In genomic region chr7:34493892-34494291, GRCm38 (mm10) we compare ENCODE assay signal across 14 mouse cellular contexts.
DNase-seq lines count a peak whose midpoint lies in the region; TF ChIP-seq lines count a peak whose summit lies in the region.
"Had no signal": no experiment of that assay in that cellular context is flagged by ENCODE, and none has a peak within 500 bp of the region (broad histone marks: within the 10 kb centered on the region; RNA-seq: fewer than 3 reads in every experiment).

No protein-coding gene starts in this region.

- peak overlapping the region; percentile 46 for H3K4me3 ChIP-seq in gastrocnemius, adult 2 months
- peak overlapping the region; percentile 30 for H3K4me3 ChIP-seq in left cerebral cortex, adult 2 months
- H3K4me3 ChIP-seq: erythroblast, embryonic 14.5 days; intestine, embryonic 15.5 days; limb, embryonic 12.5 days; neural tube, embryonic 15.5 days; stomach, embryonic 15.5 days had no signal

- intact Hi-C loops in gastrocnemius, adult 2 months (cut with DNase I) = loop anchor here (5.0 kb wide), 2 partner anchors 163 to 178 kb away; partner anchors contain the start of gene Kctd15
- intact Hi-C loops in gastrocnemius, postnatal 36 days (cut with DNase I) = loop anchor here (5.0 kb wide), 2 partner anchors 82 to 178 kb away; no protein-coding TSS in a partner anchor
- intact Hi-C loops in left cerebral cortex, adult 2 months (cut with DNase I) = loop anchor here (2.0 to 5.0 kb wide), 3 partner anchors 87 to 179 kb away; partner anchors contain the start of gene Kctd15
- intact Hi-C loops in left cerebral cortex, postnatal 14 days (cut with DNase I) = loop anchor here (5.0 kb wide), 2 partner anchors 103 to 163 kb away; partner anchors contain the start of gene Kctd15

- no peak for DNase-seq in gastrocnemius, adult 2 months
- DNase-seq in gastrocnemius, postnatal 36 days = no peak
- DNase-seq in left cerebral cortex, adult 2 months (ENCODE audit: extremely low spot score in 1 of 2, low spot score in 2 of 2) = no peak
- no peak for DNase-seq in left cerebral cortex, postnatal 14 days (ENCODE audit: low spot score in 2 of 2)
- peak; percentile 44 for DNase-seq in MN1 (ENCODE audit: low spot score)
- DNase-seq in forelimb bud, embryonic 11.5 days (ENCODE audit: low read depth, low spot score) = peak; percentile 18
- no peak for DNase-seq in gastrocnemius, postnatal 10 days
- DNase-seq: layer of hippocampus, adult 9-11 months; thymus, postnatal 4 days had no signal

- peak; percentile 46 for TF ChIP-seq CTCF in gastrocnemius, adult 2 months (IDR thresholded peaks at IDR 0.05)
- TF ChIP-seq CTCF in left cerebral cortex, adult 2 months (IDR thresholded peaks at IDR 0.05) = peak; percentile 52

- H3K27ac ChIP-seq in gastrocnemius, adult 2 months = no peak overlapping the region
- no peak overlapping the region for H3K27ac ChIP-seq in left cerebral cortex, adult 2 months
- H3K27ac ChIP-seq: intestine, embryonic 15.5 days; limb, embryonic 12.5 days; neural tube, embryonic 15.5 days; stomach, embryonic 15.5 days had no signal

Comparison
In these comparisons a context has a peak if more than half of its experiments do, and no peak if none do; other contexts are left out.
1. DNase-seq: peak in MN1 (single experiment) and forelimb bud, embryonic 11.5 days (single experiment); none in gastrocnemius, adult 2 months (single experiment), gastrocnemius, postnatal 36 days (0 of 2), left cerebral cortex, adult 2 months (0 of 2), left cerebral cortex, postnatal 14 days (0 of 2) and gastrocnemius, postnatal 10 days (single experiment).